Mouse (Mus musculus): ENCODE results near the gene Gm20518. TPM values are rescaled to one million over a fixed set of nuclear protein-coding genes. Genes with fewer than 3 reads are reported as not detected.
A peak's percentile ranks its signal among the peaks of the same experiment; 100 is the strongest.

Gm20518 gene
- polyA plus RNA-seq, 1 experiment from 2014 or later: 0.54 TPM

- Histone ChIP-seq H3K27me3 (ENCODE audit: control insufficient read depth, insufficient read depth, low read length) (peaks cover 63% of the 10 kb centered on the region), H3K9ac (replicated peaks; ENCODE audit: low read length) (peak within 1 kb of the TSS; percentile 36; the same call in 1 of the 2 replicates)
These were observed 23.1 kb upstream of the Gm20518 start, which contains the start of gene Gsc2 for GRCm38 (mm10) chr16:17914307-17915249. Gene Gsc2, minus strand, starts transcription at chr16:17915059.

GRCm38 (mm10) chr16:17911052-17911595 lies 19.7 kb upstream of the Gm20518 start, which contains the start of gene Ess2:
Gene Ess2, minus strand, starts transcription at chr16:17911348.
- under 1% methylated on average over 35 of the region's 35 CpGs for WGBS
- DNase-seq (peak; percentile 98), ATAC-seq (ENCODE audit: low FRiP score, low TSS enrichment) (peak; percentile 92)
- Histone ChIP-seq H3K4me1 (ENCODE audit: control insufficient read depth, insufficient read depth, low read length) (peaks cover 9% of the 10 kb centered on the region), H3K9me3 (ENCODE audit: control insufficient read depth, low read length) (no peaks in the 10 kb centered on the region), H3K4me3 (replicated peaks; ENCODE audit: low read depth, low read length) (peak within 1 kb of the TSS; percentile 73), H3K27ac (replicated peaks; ENCODE audit: low read depth, low read length) (peak within 1 kb of the TSS; percentile 78), H3K36me3 (ENCODE audit: control insufficient read depth, insufficient read depth, low read length) (peaks cover 33% of the 10 kb centered on the region), H3K27me3 (ENCODE audit: control insufficient read depth, insufficient read depth, low read length) (peaks cover 44% of the 10 kb centered on the region), H3K9ac (replicated peaks; ENCODE audit: low read length) (peak within 1 kb of the TSS; percentile 75), H3K4me2 (ENCODE audit: low read length) (peak within 1 kb of the TSS; percentile 94)

More at GRCm38 (mm10) chr16:17914307-17915249, 23.1 kb upstream of the Gm20518 start, which contains the start of gene Gsc2:
- Histone ChIP-seq H3K9me3 (ENCODE audit: control insufficient read depth, low read length) (no peaks in the 10 kb centered on the region), H3K4me2 (ENCODE audit: low read length) (peak within 1 kb of the TSS; percentile 53), H3K36me3 (ENCODE audit: control insufficient read depth, insufficient read depth, low read length) (no peaks in the 10 kb centered on the region), H3K4me1 (ENCODE audit: control insufficient read depth, insufficient read depth, low read length) (peaks cover 9% of the 10 kb centered on the region), H3K4me3 (replicated peaks; ENCODE audit: low read depth, low read length) (peak within 1 kb of the TSS; percentile 33), H3K27ac (replicated peaks; ENCODE audit: low read depth, low read length) (no peak within 1 kb of the TSS)
- WGBS: under 1% methylated on average over 106 of the region's 106 CpGs
- no peak for ATAC-seq (ENCODE audit: low FRiP score, low TSS enrichment)
- DNase-seq: peak; percentile 61

- Histone ChIP-seq H3K4me3 (replicated peaks; ENCODE audit: low read depth, low read length) (no peak within 1 kb of the TSS), H3K27ac (replicated peaks; ENCODE audit: low read depth, low read length) (no peak within 1 kb of the TSS), H3K36me3 (ENCODE audit: control insufficient read depth, insufficient read depth, low read length) (peaks cover 51% of the 10 kb centered on the region), H3K4me1 (ENCODE audit: control insufficient read depth, insufficient read depth, low read length) (no peaks in the 10 kb centered on the region), H3K27me3 (ENCODE audit: control insufficient read depth, insufficient read depth, low read length) (no peaks in the 10 kb centered on the region), H3K9me3 (ENCODE audit: control insufficient read depth, low read length) (no peaks in the 10 kb centered on the region), H3K4me2 (ENCODE audit: low read length) (no peak within 1 kb of the TSS), H3K9ac (replicated peaks; ENCODE audit: low read length) (no peak within 1 kb of the TSS)
- ATAC-seq (ENCODE audit: low FRiP score, low TSS enrichment): no peak
- WGBS: 91% methylated on average over 14 of the region's 14 CpGs
- no peak for DNase-seq
These were observed 7.0 kb upstream of the Gm20518 start, which contains the start of the genes Dgcr2 and Tssk2 for GRCm38 (mm10) chr16:17898462-17898861. Gene Dgcr2, minus strand, starts transcription at chr16:17898562. Gene Tssk2, plus strand, starts transcription at chr16:17898637.

- H3K36me3 ChIP-seq (ENCODE audit: control insufficient read depth, insufficient read depth, low read length): peaks cover 28% of the 10 kb centered on the region
- no peak overlapping the region for H3K4me3 ChIP-seq (replicated peaks; ENCODE audit: low read depth, low read length)
- no peaks in the 10 kb centered on the region for H3K27me3 ChIP-seq (ENCODE audit: control insufficient read depth, insufficient read depth, low read length)
- H3K9ac ChIP-seq (replicated peaks; ENCODE audit: low read length): no peak overlapping the region
- DNase-seq (no peak), ATAC-seq (ENCODE audit: low FRiP score, low TSS enrichment) (no peak)
- no peaks in the 10 kb centered on the region for H3K9me3 ChIP-seq (ENCODE audit: control insufficient read depth, low read length)
- no peak overlapping the region for H3K27ac ChIP-seq (replicated peaks; ENCODE audit: low read depth, low read length)
- H3K4me2 ChIP-seq (ENCODE audit: low read length): no peak overlapping the region
- H3K4me1 ChIP-seq (ENCODE audit: control insufficient read depth, insufficient read depth, low read length): peaks cover 5% of the 10 kb centered on the region; the same call in 1 of the 2 replicates
These were observed 4.6 kb upstream of the Gm20518 start for GRCm38 (mm10) chr16:17896091-17896490.

- Histone ChIP-seq H3K27ac (replicated peaks; ENCODE audit: low read depth, low read length) (no peak within 1 kb of the TSS), H3K9ac (replicated peaks; ENCODE audit: low read length) (no peak within 1 kb of the TSS), H3K9me3 (ENCODE audit: control insufficient read depth, low read length) (no peaks in the 10 kb centered on the region), H3K4me2 (ENCODE audit: low read length) (no peak within 1 kb of the TSS), H3K36me3 (ENCODE audit: control insufficient read depth, insufficient read depth, low read length) (peaks cover 8% of the 10 kb centered on the region), H3K4me3 (replicated peaks; ENCODE audit: low read depth, low read length) (no peak within 1 kb of the TSS), H3K27me3 (ENCODE audit: control insufficient read depth, insufficient read depth, low read length) (no peaks in the 10 kb centered on the region), H3K4me1 (ENCODE audit: control insufficient read depth, insufficient read depth, low read length) (peaks cover 17% of the 10 kb centered on the region)
- 82% methylated on average over 2 of the region's 2 CpGs for WGBS
- ATAC-seq (ENCODE audit: low FRiP score, low TSS enrichment) (no peak), DNase-seq (no peak)
These were observed 2.5 kb upstream of the Gm20518 start, which contains the start of gene Tssk1 for GRCm38 (mm10) chr16:17893923-17894322. Gene Tssk1, plus strand, starts transcription at chr16:17894223.

GRCm38 (mm10) chr16:17892606-17893005 lies 1.1 kb upstream of the Gm20518 start:
- Histone ChIP-seq H3K9ac (replicated peaks; ENCODE audit: low read length) (no peak overlapping the region), H3K4me3 (replicated peaks; ENCODE audit: low read depth, low read length) (no peak overlapping the region), H3K27ac (replicated peaks; ENCODE audit: low read depth, low read length) (no peak overlapping the region), H3K9me3 (ENCODE audit: control insufficient read depth, low read length) (no peaks in the 10 kb centered on the region), H3K4me1 (ENCODE audit: control insufficient read depth, insufficient read depth, low read length) (peaks cover 17% of the 10 kb centered on the region), H3K27me3 (ENCODE audit: control insufficient read depth, insufficient read depth, low read length) (no peaks in the 10 kb centered on the region), H3K36me3 (ENCODE audit: control insufficient read depth, insufficient read depth, low read length) (no peaks in the 10 kb centered on the region), H3K4me2 (ENCODE audit: low read length) (no peak overlapping the region)
- 83% methylated on average over 3 of the region's 3 CpGs for WGBS
- ATAC-seq (ENCODE audit: low FRiP score, low TSS enrichment) (no peak), DNase-seq (no peak)

- Histone ChIP-seq H3K4me3 (replicated peaks; ENCODE audit: low read depth, low read length) (peak overlapping the region; percentile 92), H3K9ac (replicated peaks; ENCODE audit: low read length) (peak overlapping the region; percentile 99), H3K4me1 (ENCODE audit: control insufficient read depth, insufficient read depth, low read length) (peaks cover 17% of the 10 kb centered on the region), H3K4me2 (ENCODE audit: low read length) (peak overlapping the region; percentile 93), H3K27ac (replicated peaks; ENCODE audit: low read depth, low read length) (peak overlapping the region; percentile 97), H3K9me3 (ENCODE audit: control insufficient read depth, low read length) (no peaks in the 10 kb centered on the region), H3K36me3 (ENCODE audit: control insufficient read depth, insufficient read depth, low read length) (no peaks in the 10 kb centered on the region), H3K27me3 (ENCODE audit: control insufficient read depth, insufficient read depth, low read length) (no peaks in the 10 kb centered on the region)
- WGBS: under 1% methylated on average over 43 of the region's 44 CpGs
- peak; percentile 63 for ATAC-seq (ENCODE audit: low FRiP score, low TSS enrichment)
- peak; percentile 67 for DNase-seq
These were observed 429 bp downstream of the Gm20518 start for GRCm38 (mm10) chr16:17890917-17891566.

- H3K9me3 ChIP-seq (ENCODE audit: control insufficient read depth, low read length): no peaks in the 10 kb centered on the region
- H3K36me3 ChIP-seq (ENCODE audit: control insufficient read depth, insufficient read depth, low read length): no peaks in the 10 kb centered on the region
- H3K27me3 ChIP-seq (ENCODE audit: control insufficient read depth, insufficient read depth, low read length): no peaks in the 10 kb centered on the region
- H3K4me1 ChIP-seq (ENCODE audit: control insufficient read depth, insufficient read depth, low read length): peaks cover 17% of the 10 kb centered on the region
- H3K4me3 ChIP-seq (replicated peaks; ENCODE audit: low read depth, low read length): peak overlapping the region; percentile 92
- peak overlapping the region; percentile 93 for H3K4me2 ChIP-seq (ENCODE audit: low read length)
- H3K9ac ChIP-seq (replicated peaks; ENCODE audit: low read length): peak overlapping the region; percentile 99
- H3K27ac ChIP-seq (replicated peaks; ENCODE audit: low read depth, low read length): no peak overlapping the region
- 55% methylated on average over 2 of the region's 2 CpGs for WGBS
- DNase-seq (peak; percentile 4), ATAC-seq (ENCODE audit: low FRiP score, low TSS enrichment) (no peak)
These were observed 1.1 kb downstream of the Gm20518 start for GRCm38 (mm10) chr16:17890342-17890727.

All from midbrain, embryonic 14.5 days (tissue).